Mouse (Mus musculus) liver, embryonic 14.5 days (tissue): ENCODE results near the gene Pkn1.
A peak's percentile ranks its signal among the peaks of the same experiment; 100 is the strongest.

Experiments
- CTCF ChIP-seq: IDR thresholded peaks from 2 replicates; pipeline ENCODE4 v1.5.1; 2016; ENCODE audit warnings: antibody characterized with exemption, low read depth, control low read depth
- EP300 ChIP-seq: IDR thresholded peaks from 2 replicates; pipeline ENCODE4 v1.6.1; 2016; ENCODE audit warnings: antibody characterized with exemption, low read depth

GRCm38 (mm10) chr8:83623549-83623948 is 75.4 kb downstream of the Pkn1 start:
- TF ChIP-seq EP300 (peak; percentile 22; the same call in 1 of the 2 replicates), CTCF (peak; percentile 12; the same call in 1 of the 2 replicates)
